Mouse (Mus musculus): ENCODE measurements at regions not wholly inside any gene's neighbourhood (a gene's known extent, or its start where the extent isn't known, plus 50 kb on each side); places are given as distances from the start of the nearest gene placed in this dataset.

DNA sequence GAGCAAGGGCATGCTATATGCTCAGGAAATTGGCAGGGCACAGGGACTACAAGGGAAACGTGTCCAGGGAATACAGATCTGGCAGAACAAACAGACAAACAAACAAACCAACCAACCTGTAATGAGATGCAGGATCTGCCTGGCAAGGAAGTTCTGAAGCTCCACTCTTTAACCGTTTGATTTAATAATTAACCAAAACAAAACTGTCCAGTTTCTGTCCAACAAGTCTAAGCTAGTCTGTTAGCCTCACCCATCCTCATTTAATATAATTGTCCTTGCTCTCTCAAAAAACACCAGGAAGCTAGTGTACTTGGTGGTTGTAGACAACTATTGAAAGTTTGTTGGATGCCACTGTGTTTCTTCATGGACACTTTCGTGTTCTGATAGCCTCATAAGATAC is 2598.4 kb upstream of the Gm7489 start:
- 60% methylated on average over 3 of the region's 3 CpGs for WGBS
- Histone ChIP-seq H3K4me1 (ENCODE audit: insufficient read depth, low read depth, low read length) (no peaks in the 10 kb centered on the region), H3K4me2 (replicated peaks; ENCODE audit: low read depth, low read length) (no peak overlapping the region), H3K27me3 (replicated peaks; ENCODE audit: insufficient read depth, low read length) (no peaks in the 10 kb centered on the region), H3K9ac (replicated peaks; ENCODE audit: low read depth) (no peak overlapping the region), H3K36me3 (ENCODE audit: insufficient read depth, low read length) (no peaks in the 10 kb centered on the region), H3K27ac (ENCODE audit: low read length) (no peak overlapping the region), H3K4me3 (ENCODE audit: low read depth, low read length) (no peak overlapping the region), H3K9me3 (ENCODE audit: low read length) (no peaks in the 10 kb centered on the region)
- DNase-seq (ENCODE audit: low spot score) (no peak), ATAC-seq (no peak)
- TF ChIP-seq CTCF (IDR thresholded peaks at IDR 0.05) (no peak), EP300 (IDR thresholded peaks at IDR 0.05) (no peak)

DNA sequence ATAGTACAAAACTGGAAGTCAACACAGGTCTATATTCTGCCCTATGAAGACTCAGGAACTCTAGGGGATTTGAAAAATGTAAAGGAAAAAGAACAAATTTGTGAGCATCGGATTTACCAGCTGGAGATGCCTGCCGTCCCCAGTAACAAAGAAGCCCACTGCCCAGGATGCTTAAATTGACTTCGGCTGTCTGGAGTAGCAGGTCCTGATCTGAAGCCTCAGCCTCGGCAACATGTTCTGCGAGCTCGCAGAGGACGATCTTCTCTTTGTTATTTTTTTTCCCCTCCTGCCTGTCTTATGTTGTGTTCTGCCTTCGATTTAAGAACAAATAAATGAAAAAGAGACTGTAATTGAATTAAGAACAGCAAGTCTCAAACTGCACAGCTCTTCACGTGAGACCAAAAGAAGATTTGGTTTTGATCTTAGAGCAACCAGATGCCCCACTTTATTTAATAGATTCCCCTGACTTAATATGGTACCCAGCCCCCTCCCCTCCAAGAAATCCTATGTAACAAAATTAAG is 2595.7 kb upstream of the Gm7489 start:
- Histone ChIP-seq H3K9me3 (ENCODE audit: low read length) (no peaks in the 10 kb centered on the region), H3K4me3 (ENCODE audit: low read depth, low read length) (no peak overlapping the region), H3K9ac (replicated peaks; ENCODE audit: low read depth) (no peak overlapping the region), H3K36me3 (ENCODE audit: insufficient read depth, low read length) (no peaks in the 10 kb centered on the region), H3K27ac (ENCODE audit: low read length) (no peak overlapping the region), H3K27me3 (replicated peaks; ENCODE audit: insufficient read depth, low read length) (no peaks in the 10 kb centered on the region), H3K4me2 (replicated peaks; ENCODE audit: low read depth, low read length) (no peak overlapping the region), H3K4me1 (ENCODE audit: insufficient read depth, low read depth, low read length) (no peaks in the 10 kb centered on the region)
- ATAC-seq (no peak), DNase-seq (ENCODE audit: low spot score) (no peak)
- 69% methylated on average over 9 of the region's 9 CpGs for WGBS
- no peak for TF ChIP-seq CTCF (IDR thresholded peaks at IDR 0.05)
- no peak for TF ChIP-seq EP300 (IDR thresholded peaks at IDR 0.05)

DNA sequence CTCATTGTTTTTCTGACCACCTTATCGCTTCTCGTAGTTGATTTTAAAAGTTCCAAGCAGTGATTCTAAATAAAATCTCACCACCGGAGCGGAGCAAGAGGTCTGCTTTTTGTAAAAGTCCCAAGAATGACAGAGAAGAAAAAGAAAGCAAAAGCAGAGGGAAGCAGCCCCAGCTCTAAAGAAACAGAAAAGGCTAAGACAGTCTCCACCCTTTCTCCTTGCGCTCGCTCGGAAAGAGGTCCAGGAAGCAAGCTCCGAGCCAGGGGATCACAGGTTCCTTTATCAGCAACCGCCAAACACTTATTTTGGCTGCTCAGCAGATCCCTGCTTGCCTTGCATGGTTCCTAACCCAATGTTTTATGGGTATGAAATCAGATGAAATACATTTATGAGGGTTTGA is 2594.8 kb upstream of the Gm7489 start:
- no peak for ATAC-seq
- H3K4me3 ChIP-seq (ENCODE audit: low read depth, low read length) = no peak overlapping the region
- no peaks in the 10 kb centered on the region for H3K27me3 ChIP-seq (replicated peaks; ENCODE audit: insufficient read depth, low read length)
- H3K4me1 ChIP-seq (ENCODE audit: insufficient read depth, low read depth, low read length) = no peaks in the 10 kb centered on the region
- no peaks in the 10 kb centered on the region for H3K9me3 ChIP-seq (ENCODE audit: low read length)
- no peak overlapping the region for H3K27ac ChIP-seq (ENCODE audit: low read length)
- TF ChIP-seq EP300 (IDR thresholded peaks at IDR 0.05) (no peak), CTCF (IDR thresholded peaks at IDR 0.05) (no peak)
- 63% methylated on average over 9 of the region's 9 CpGs for WGBS
- no peak overlapping the region for H3K4me2 ChIP-seq (replicated peaks; ENCODE audit: low read depth, low read length)
- H3K9ac ChIP-seq (replicated peaks; ENCODE audit: low read depth) = no peak overlapping the region
- H3K36me3 ChIP-seq (ENCODE audit: insufficient read depth, low read length) = no peaks in the 10 kb centered on the region
- DNase-seq (ENCODE audit: low spot score) = no peak

DNA sequence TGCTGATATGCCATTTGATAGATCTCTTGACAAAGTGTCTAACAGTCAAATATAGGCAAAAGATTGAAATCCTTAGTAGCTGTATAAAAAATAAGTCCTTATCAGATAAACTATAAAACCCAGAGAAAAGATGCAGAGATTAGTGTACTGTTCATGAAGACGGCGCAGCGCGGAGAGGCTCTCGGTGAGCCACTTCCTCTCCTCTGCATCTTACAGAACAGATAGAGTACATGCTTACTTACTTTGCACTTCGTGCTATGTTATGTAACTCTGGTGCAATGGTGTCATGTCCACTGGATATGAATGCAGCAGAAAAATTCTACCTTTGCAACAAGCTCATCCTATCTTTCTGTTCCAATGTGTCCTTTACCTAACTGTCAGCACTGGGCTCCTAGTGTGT is 2593.5 kb upstream of the Gm7489 start:
- Histone ChIP-seq H3K4me1 (ENCODE audit: insufficient read depth, low read depth, low read length) (no peaks in the 10 kb centered on the region), H3K27me3 (replicated peaks; ENCODE audit: insufficient read depth, low read length) (no peaks in the 10 kb centered on the region), H3K4me2 (replicated peaks; ENCODE audit: low read depth, low read length) (no peak overlapping the region), H3K36me3 (ENCODE audit: insufficient read depth, low read length) (no peaks in the 10 kb centered on the region), H3K27ac (ENCODE audit: low read length) (no peak overlapping the region), H3K4me3 (ENCODE audit: low read depth, low read length) (no peak overlapping the region), H3K9ac (replicated peaks; ENCODE audit: low read depth) (no peak overlapping the region), H3K9me3 (ENCODE audit: low read length) (no peaks in the 10 kb centered on the region)
- ATAC-seq (no peak), DNase-seq (ENCODE audit: low spot score) (no peak)
- TF ChIP-seq CTCF (IDR thresholded peaks at IDR 0.05) = no peak
- no peak for TF ChIP-seq EP300 (IDR thresholded peaks at IDR 0.05)
- WGBS = 91% methylated on average over 6 of the region's 6 CpGs

DNA sequence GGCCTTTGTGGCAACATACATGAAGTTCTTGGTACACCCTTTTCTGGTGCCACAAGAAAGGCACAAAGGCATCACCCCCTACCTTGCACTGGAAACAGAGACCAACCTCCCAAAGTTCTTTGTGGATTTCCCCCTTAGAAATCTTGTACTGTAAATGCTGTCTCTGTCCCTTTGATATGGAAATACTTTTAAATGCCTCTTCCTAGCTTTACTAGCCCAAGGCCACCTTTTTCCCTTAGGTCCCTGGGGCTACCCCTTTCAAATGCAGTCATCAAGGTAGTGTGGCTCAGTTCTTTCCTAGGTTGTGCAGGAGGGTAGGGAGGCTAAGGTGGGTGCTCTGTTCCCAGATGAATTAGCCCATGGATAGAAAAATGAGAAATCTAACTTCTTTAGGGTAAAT is 2587.9 kb upstream of the Gm7489 start:
- Histone ChIP-seq H3K9me3 (ENCODE audit: low read length) (no peaks in the 10 kb centered on the region), H3K4me1 (ENCODE audit: insufficient read depth, low read depth, low read length) (no peaks in the 10 kb centered on the region), H3K4me3 (ENCODE audit: low read depth, low read length) (no peak overlapping the region), H3K36me3 (ENCODE audit: insufficient read depth, low read length) (no peaks in the 10 kb centered on the region), H3K9ac (replicated peaks; ENCODE audit: low read depth) (no peak overlapping the region), H3K27ac (ENCODE audit: low read length) (no peak overlapping the region), H3K4me2 (replicated peaks; ENCODE audit: low read depth, low read length) (no peak overlapping the region), H3K27me3 (replicated peaks; ENCODE audit: insufficient read depth, low read length) (no peaks in the 10 kb centered on the region)
- no peak for ATAC-seq
- TF ChIP-seq CTCF (IDR thresholded peaks at IDR 0.05) = no peak
- no peak for TF ChIP-seq EP300 (IDR thresholded peaks at IDR 0.05)
- DNase-seq (ENCODE audit: low spot score) = no peak

DNA sequence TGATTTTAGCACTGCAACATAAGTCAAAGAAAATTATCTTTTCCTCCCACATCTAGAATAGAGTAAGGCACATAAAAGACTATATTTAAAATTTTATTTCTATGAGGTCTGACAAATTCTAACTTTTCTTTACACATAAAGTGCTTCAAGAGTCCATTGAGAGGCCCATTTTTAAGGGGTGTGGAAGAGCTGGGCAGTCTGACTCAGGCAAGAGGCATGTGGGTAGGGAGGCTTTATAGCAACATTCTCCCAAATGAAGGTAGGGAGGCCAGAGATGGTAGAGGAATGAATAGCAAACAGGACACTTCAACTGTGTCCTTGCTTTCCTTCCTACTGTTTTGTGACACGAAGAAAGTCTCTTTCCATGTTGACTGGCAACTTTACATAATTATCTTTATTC is 2566.6 kb upstream of the Gm7489 start:
- Histone ChIP-seq H3K9ac (replicated peaks; ENCODE audit: low read depth) (no peak overlapping the region), H3K36me3 (ENCODE audit: insufficient read depth, low read length) (no peaks in the 10 kb centered on the region), H3K27me3 (replicated peaks; ENCODE audit: insufficient read depth, low read length) (no peaks in the 10 kb centered on the region), H3K4me1 (ENCODE audit: insufficient read depth, low read depth, low read length) (no peaks in the 10 kb centered on the region), H3K4me3 (ENCODE audit: low read depth, low read length) (no peak overlapping the region), H3K27ac (ENCODE audit: low read length) (no peak overlapping the region), H3K9me3 (ENCODE audit: low read length) (no peaks in the 10 kb centered on the region), H3K4me2 (replicated peaks; ENCODE audit: low read depth, low read length) (no peak overlapping the region)
- no peak for TF ChIP-seq CTCF (IDR thresholded peaks at IDR 0.05)
- peak; percentile 47 for TF ChIP-seq EP300 (IDR thresholded peaks at IDR 0.05)
- WGBS = 64% methylated on average over 1 of the region's 1 CpGs
- ATAC-seq (peak; percentile 57; the same call in 1 of the 2 replicates), DNase-seq (ENCODE audit: low spot score) (peak; percentile 48)

DNA sequence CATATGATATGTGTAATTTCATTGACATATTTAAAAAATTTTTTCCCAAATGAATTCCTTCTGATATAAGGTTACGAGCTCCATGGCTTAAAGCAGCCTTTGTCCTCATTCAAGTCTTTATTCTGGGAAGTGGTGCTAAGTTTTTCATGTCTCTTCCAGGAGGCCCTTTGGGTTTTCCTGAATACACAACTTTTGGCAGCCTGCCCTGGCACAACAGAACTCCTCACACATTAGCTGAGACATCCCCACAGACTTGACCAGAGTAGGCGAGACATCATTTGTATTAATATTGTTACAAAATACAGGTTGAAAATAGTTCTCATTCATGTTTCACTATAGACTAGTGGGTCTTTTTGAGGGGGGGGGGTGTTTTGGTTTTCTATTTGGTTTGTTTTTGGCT is 2565.9 kb upstream of the Gm7489 start:
- Histone ChIP-seq H3K9me3 (ENCODE audit: low read length) (no peaks in the 10 kb centered on the region), H3K4me2 (replicated peaks; ENCODE audit: low read depth, low read length) (no peak overlapping the region), H3K9ac (replicated peaks; ENCODE audit: low read depth) (no peak overlapping the region), H3K4me3 (ENCODE audit: low read depth, low read length) (no peak overlapping the region), H3K36me3 (ENCODE audit: insufficient read depth, low read length) (no peaks in the 10 kb centered on the region), H3K27me3 (replicated peaks; ENCODE audit: insufficient read depth, low read length) (no peaks in the 10 kb centered on the region), H3K4me1 (ENCODE audit: insufficient read depth, low read depth, low read length) (no peaks in the 10 kb centered on the region), H3K27ac (ENCODE audit: low read length) (no peak overlapping the region)
- WGBS = 80% methylated on average over 2 of the region's 2 CpGs
- TF ChIP-seq CTCF (IDR thresholded peaks at IDR 0.05) (no peak), EP300 (IDR thresholded peaks at IDR 0.05) (no peak)
- ATAC-seq (no peak), DNase-seq (ENCODE audit: low spot score) (no peak)

Measured in lung, postnatal 0 days (tissue).